Mouse (Mus musculus): ENCODE data around the gene Ascc3. TPM values are rescaled to one million over a fixed set of nuclear protein-coding genes. Genes with fewer than 3 reads are reported as not detected.

Gene Ascc3
- 45.5 and 53.3 TPM in 2 replicates for total RNA-seq (2017)

- peak; percentile 88 to 93 for ATAC-seq (replicated peaks in 1 of 2; ENCODE audit: insufficient read depth in 1 of 2, low FRiP score in 2 of 2, low TSS enrichment in 1 of 2, low read depth in 1 of 2, poor library complexity in 2 of 2, severe bottlenecking in 2 of 2)
These were observed at the start of gene Ascc3 for GRCm38 (mm10) chr10:50592355-50593293. Ascc3 (plus strand) TSS chr10:50592669.

- ATAC-seq (replicated peaks in 1 of 2; ENCODE audit: insufficient read depth in 1 of 2, low FRiP score in 2 of 2, low TSS enrichment in 1 of 2, low read depth in 1 of 2, poor library complexity in 2 of 2, severe bottlenecking in 2 of 2) = no peak
These were observed 7.7 kb upstream of the Ascc3 start for GRCm38 (mm10) chr10:50584721-50585120.

GRCm38 (mm10) chr10:50586556-50586955 is 5.9 kb upstream of the Ascc3 start:
- no peak for ATAC-seq (replicated peaks in 1 of 2; ENCODE audit: insufficient read depth in 1 of 2, low FRiP score in 2 of 2, low TSS enrichment in 1 of 2, low read depth in 1 of 2, poor library complexity in 2 of 2, severe bottlenecking in 2 of 2)

GRCm38 (mm10) chr10:50593371-50593770 is 902 bp downstream of the Ascc3 start:
- no peak for ATAC-seq (replicated peaks in 1 of 2; ENCODE audit: insufficient read depth in 1 of 2, low FRiP score in 2 of 2, low TSS enrichment in 1 of 2, low read depth in 1 of 2, poor library complexity in 2 of 2, severe bottlenecking in 2 of 2)

GRCm38 (mm10) chr10:50595340-50595739 is 2.9 kb downstream of the Ascc3 start:
- no peak for ATAC-seq (replicated peaks in 1 of 2; ENCODE audit: insufficient read depth in 1 of 2, low FRiP score in 2 of 2, low TSS enrichment in 1 of 2, low read depth in 1 of 2, poor library complexity in 2 of 2, severe bottlenecking in 2 of 2)

- ATAC-seq (replicated peaks in 1 of 2; ENCODE audit: insufficient read depth in 1 of 2, low FRiP score in 2 of 2, low TSS enrichment in 1 of 2, low read depth in 1 of 2, poor library complexity in 2 of 2, severe bottlenecking in 2 of 2) = no peak
These were observed 12.4 kb downstream of the Ascc3 start for GRCm38 (mm10) chr10:50604919-50605318.

- ATAC-seq (replicated peaks in 1 of 2; ENCODE audit: insufficient read depth in 1 of 2, low FRiP score in 2 of 2, low TSS enrichment in 1 of 2, low read depth in 1 of 2, poor library complexity in 2 of 2, severe bottlenecking in 2 of 2) = no peak
These were observed 21.4 kb downstream of the Ascc3 start for GRCm38 (mm10) chr10:50613840-50614239.

GRCm38 (mm10) chr10:50625874-50626273 is 33.4 kb downstream of the Ascc3 start:
- ATAC-seq (replicated peaks in 1 of 2; ENCODE audit: insufficient read depth in 1 of 2, low FRiP score in 2 of 2, low TSS enrichment in 1 of 2, low read depth in 1 of 2, poor library complexity in 2 of 2, severe bottlenecking in 2 of 2) = no peak

- no peak for ATAC-seq (replicated peaks in 1 of 2; ENCODE audit: insufficient read depth in 1 of 2, low FRiP score in 2 of 2, low TSS enrichment in 1 of 2, low read depth in 1 of 2, poor library complexity in 2 of 2, severe bottlenecking in 2 of 2)
These were observed 47.1 kb downstream of the Ascc3 start for GRCm38 (mm10) chr10:50639607-50640006.

- ATAC-seq (replicated peaks in 1 of 2; ENCODE audit: insufficient read depth in 1 of 2, low FRiP score in 2 of 2, low TSS enrichment in 1 of 2, low read depth in 1 of 2, poor library complexity in 2 of 2, severe bottlenecking in 2 of 2) = no peak
These were observed 58.1 kb downstream of the Ascc3 start for GRCm38 (mm10) chr10:50650612-50651011.

GRCm38 (mm10) chr10:50653551-50653950 is 61.1 kb downstream of the Ascc3 start:
- no peak for ATAC-seq (replicated peaks in 1 of 2; ENCODE audit: insufficient read depth in 1 of 2, low FRiP score in 2 of 2, low TSS enrichment in 1 of 2, low read depth in 1 of 2, poor library complexity in 2 of 2, severe bottlenecking in 2 of 2)

- ATAC-seq (replicated peaks in 1 of 2; ENCODE audit: insufficient read depth in 1 of 2, low FRiP score in 2 of 2, low TSS enrichment in 1 of 2, low read depth in 1 of 2, poor library complexity in 2 of 2, severe bottlenecking in 2 of 2) = peak; percentile 95 to 96
These were observed 64.9 kb downstream of the Ascc3 start for GRCm38 (mm10) chr10:50657352-50657751.

- no peak for ATAC-seq (replicated peaks in 1 of 2; ENCODE audit: insufficient read depth in 1 of 2, low FRiP score in 2 of 2, low TSS enrichment in 1 of 2, low read depth in 1 of 2, poor library complexity in 2 of 2, severe bottlenecking in 2 of 2)
These were observed 79.0 kb downstream of the Ascc3 start for GRCm38 (mm10) chr10:50671517-50671916.

GRCm38 (mm10) chr10:50690324-50690723 is 97.9 kb downstream of the Ascc3 start:
- ATAC-seq (replicated peaks in 1 of 2; ENCODE audit: insufficient read depth in 1 of 2, low FRiP score in 2 of 2, low TSS enrichment in 1 of 2, low read depth in 1 of 2, poor library complexity in 2 of 2, severe bottlenecking in 2 of 2) = no peak

GRCm38 (mm10) chr10:50698836-50699433 is 106.5 kb downstream of the Ascc3 start:
- ATAC-seq (replicated peaks in 1 of 2; ENCODE audit: insufficient read depth in 1 of 2, low FRiP score in 2 of 2, low TSS enrichment in 1 of 2, low read depth in 1 of 2, poor library complexity in 2 of 2, severe bottlenecking in 2 of 2) = peak; percentile 58 to 62; a peak in 2 of 4 replicates

- no peak for ATAC-seq (replicated peaks in 1 of 2; ENCODE audit: insufficient read depth in 1 of 2, low FRiP score in 2 of 2, low TSS enrichment in 1 of 2, low read depth in 1 of 2, poor library complexity in 2 of 2, severe bottlenecking in 2 of 2)
These were observed 109.3 kb downstream of the Ascc3 start for GRCm38 (mm10) chr10:50701736-50702135.

GRCm38 (mm10) chr10:50702361-50702760 is 109.9 kb downstream of the Ascc3 start:
- ATAC-seq (replicated peaks in 1 of 2; ENCODE audit: insufficient read depth in 1 of 2, low FRiP score in 2 of 2, low TSS enrichment in 1 of 2, low read depth in 1 of 2, poor library complexity in 2 of 2, severe bottlenecking in 2 of 2) = peak; percentile 47 to 49; a peak in 2 of 4 replicates

GRCm38 (mm10) chr10:50704202-50704601 is 111.7 kb downstream of the Ascc3 start:
- peak; percentile 90 to 91 for ATAC-seq (replicated peaks in 1 of 2; ENCODE audit: insufficient read depth in 1 of 2, low FRiP score in 2 of 2, low TSS enrichment in 1 of 2, low read depth in 1 of 2, poor library complexity in 2 of 2, severe bottlenecking in 2 of 2)
